Mouse (Mus musculus): ENCODE measurements around the gene Fam161a.

GRCm38 (mm10) chr11:23020116-23020770 is 12.9 kb downstream of the Fam161a start:
- TF ChIP-seq CTCF (IDR thresholded peaks at IDR 0.05; ENCODE audit: low read depth) (no peak), EP300 (optimal IDR thresholded peaks at IDR 0.05) (no peak)

Measured in stomach, postnatal 0 days (tissue).